Mouse (Mus musculus): ENCODE data around the gene 2310061I04Rik. TPM values are rescaled to one million over a fixed set of nuclear protein-coding genes. Genes with fewer than 3 reads are reported as not detected.

The 2310061I04Rik gene
- polyA plus RNA-seq, 1 experiment = 142 TPM

DNA sequence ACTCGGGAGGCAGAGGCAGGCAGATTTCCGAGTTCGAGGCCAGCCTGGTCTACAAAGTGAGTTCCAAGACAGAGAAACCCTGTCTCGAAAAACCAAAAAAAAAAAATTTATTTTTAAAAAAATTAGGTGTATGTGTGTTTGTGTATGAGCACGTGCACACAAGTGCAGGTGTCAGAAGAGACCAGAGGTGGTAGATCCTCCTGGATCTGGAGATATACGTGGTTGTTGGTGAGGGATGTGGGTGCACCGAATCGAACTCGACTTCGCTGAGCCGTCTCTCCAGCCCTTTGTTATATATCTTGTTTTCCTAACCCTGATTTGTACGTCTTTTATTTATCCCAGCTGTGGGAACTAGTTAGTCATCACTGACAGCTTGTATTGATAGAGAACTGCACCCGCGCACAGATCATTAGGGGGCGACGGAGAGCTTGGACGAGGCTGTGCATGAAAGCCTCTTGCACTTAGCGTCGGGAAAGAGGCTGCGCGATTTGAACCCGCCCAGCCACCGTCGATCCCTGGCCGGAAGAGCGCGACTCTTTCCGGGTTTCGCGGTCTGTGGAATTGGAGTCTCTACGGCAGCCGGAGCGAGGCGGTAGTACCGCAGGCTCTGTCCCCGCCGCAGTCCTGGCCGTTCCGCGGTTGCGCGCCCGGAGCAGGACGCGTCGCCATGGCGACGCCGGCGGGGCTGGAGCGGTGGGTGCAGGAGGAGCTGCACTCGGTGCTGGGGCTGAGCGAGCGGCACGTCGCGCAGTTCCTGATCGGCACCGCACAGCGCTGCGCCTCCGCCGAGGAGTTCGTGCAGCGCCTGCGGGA is 17.8 kb downstream of the 2310061I04Rik start, which contains the start of gene Dhx16:
TSS of gene Dhx16 (plus strand) at position 575 of the 813 bp plus-strand sequence.
- WGBS = 5% methylated on average over 66 of the region's 66 CpGs
- no peaks in the 10 kb centered on the region for H3K27me3 ChIP-seq (ENCODE audit: control insufficient read depth, insufficient read depth, low read length)
- H3K27ac ChIP-seq (ENCODE audit: insufficient read depth, low read depth, low read length) = peak within 1 kb of the TSS; percentile 32
- H3K36me3 ChIP-seq (ENCODE audit: control insufficient read depth, insufficient read depth, low read length) = peaks cover 27% of the 10 kb centered on the region
- TF ChIP-seq POLR2A (IDR thresholded peaks at IDR 0.05; ENCODE audit: low read depth, low read length) (peak; percentile 55), CTCF (IDR thresholded peaks at IDR 0.05; ENCODE audit: extremely low read depth, insufficient read length, insufficient replicate concordance, low read depth, low read length) (peak; percentile 85)
- peak within 1 kb of the TSS; percentile 81 for H3K4me3 ChIP-seq (ENCODE audit: low read depth, low read length)
- peaks cover 2% of the 10 kb centered on the region for H3K4me1 ChIP-seq (ENCODE audit: control insufficient read depth, insufficient read depth, insufficient read length, low read length)

DNA sequence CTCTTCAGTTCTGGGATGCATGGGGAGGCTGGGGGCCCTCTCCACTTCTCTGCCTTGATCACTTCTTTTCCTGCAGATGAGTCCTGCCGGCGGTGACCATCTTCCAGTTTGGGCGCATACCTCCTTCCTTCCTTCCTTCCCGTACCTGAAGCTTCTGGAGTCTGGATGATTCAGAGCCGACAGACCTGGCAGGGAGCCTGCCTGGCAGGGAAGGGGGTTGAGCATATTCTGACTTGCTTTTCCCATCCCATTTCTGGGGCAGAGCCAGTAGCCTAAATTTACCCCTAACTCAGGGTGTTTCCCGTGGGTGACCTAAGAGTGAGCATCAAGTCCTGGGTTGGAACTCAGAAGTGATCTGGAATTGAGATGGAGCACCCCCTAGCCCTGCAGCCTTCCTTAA is 22.5 kb downstream of the 2310061I04Rik start:
- TF ChIP-seq CTCF (IDR thresholded peaks at IDR 0.05; ENCODE audit: extremely low read depth, insufficient read length, insufficient replicate concordance, low read depth, low read length) = no peak
- no peak for TF ChIP-seq POLR2A (IDR thresholded peaks at IDR 0.05; ENCODE audit: low read depth, low read length)
- Histone ChIP-seq H3K27me3 (ENCODE audit: control insufficient read depth, insufficient read depth, low read length) (no peaks in the 10 kb centered on the region), H3K4me1 (ENCODE audit: control insufficient read depth, insufficient read depth, insufficient read length, low read length) (peaks cover 3% of the 10 kb centered on the region; the same call in 1 of the 2 replicates), H3K4me3 (ENCODE audit: low read depth, low read length) (no peak overlapping the region), H3K27ac (ENCODE audit: insufficient read depth, low read depth, low read length) (no peak overlapping the region), H3K36me3 (ENCODE audit: control insufficient read depth, insufficient read depth, low read length) (no peaks in the 10 kb centered on the region)
- 83% methylated on average over 6 of the region's 6 CpGs for WGBS

DNA sequence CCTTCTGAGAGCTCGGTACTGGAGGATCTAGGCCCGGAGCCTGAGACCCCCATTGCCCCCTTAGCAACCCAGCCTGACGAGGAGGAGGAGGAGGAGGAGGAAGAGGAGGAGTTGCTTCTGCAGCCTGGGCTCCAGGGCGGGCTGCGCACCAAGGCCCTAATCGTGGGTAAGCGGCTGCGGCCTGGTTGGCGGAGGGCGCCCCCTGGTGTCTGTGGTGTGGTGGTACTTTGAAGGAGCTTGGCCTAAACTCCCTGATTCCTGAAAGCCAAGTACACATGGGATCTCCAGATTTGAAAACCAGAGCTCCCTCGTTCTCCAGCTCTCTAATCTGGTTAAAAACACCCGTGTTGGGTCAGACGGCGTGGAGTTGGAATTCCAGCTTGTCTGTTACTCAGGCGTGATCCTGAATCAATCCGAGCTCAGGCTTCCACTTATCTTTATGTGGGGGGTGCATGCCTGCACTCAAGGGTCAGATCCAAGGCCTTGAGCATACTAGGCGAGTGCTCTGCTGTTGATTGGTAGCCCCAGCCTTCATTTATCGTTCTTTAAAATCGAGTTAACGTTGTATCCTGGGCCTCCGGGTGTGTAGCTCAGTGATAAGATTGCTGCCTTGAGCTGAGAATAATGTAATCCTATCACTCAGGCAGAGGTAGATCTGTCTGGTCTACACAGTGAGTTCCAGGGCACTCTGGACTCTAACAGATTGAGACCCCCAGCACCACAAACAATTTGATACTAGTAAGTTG is 23.3 kb downstream of the 2310061I04Rik start:
- no peaks in the 10 kb centered on the region for H3K27me3 ChIP-seq (ENCODE audit: control insufficient read depth, insufficient read depth, low read length)
- no peak for TF ChIP-seq POLR2A (IDR thresholded peaks at IDR 0.05; ENCODE audit: low read depth, low read length)
- peak; percentile 95 for TF ChIP-seq CTCF (IDR thresholded peaks at IDR 0.05; ENCODE audit: extremely low read depth, insufficient read length, insufficient replicate concordance, low read depth, low read length)
- H3K4me1 ChIP-seq (ENCODE audit: control insufficient read depth, insufficient read depth, insufficient read length, low read length) = peaks cover 5% of the 10 kb centered on the region; the same call in 1 of the 2 replicates
- no peak overlapping the region for H3K27ac ChIP-seq (ENCODE audit: insufficient read depth, low read depth, low read length)
- no peak overlapping the region for H3K4me3 ChIP-seq (ENCODE audit: low read depth, low read length)
- H3K36me3 ChIP-seq (ENCODE audit: control insufficient read depth, insufficient read depth, low read length) = no peaks in the 10 kb centered on the region
- 22% methylated on average over 21 of the region's 21 CpGs for WGBS

DNA sequence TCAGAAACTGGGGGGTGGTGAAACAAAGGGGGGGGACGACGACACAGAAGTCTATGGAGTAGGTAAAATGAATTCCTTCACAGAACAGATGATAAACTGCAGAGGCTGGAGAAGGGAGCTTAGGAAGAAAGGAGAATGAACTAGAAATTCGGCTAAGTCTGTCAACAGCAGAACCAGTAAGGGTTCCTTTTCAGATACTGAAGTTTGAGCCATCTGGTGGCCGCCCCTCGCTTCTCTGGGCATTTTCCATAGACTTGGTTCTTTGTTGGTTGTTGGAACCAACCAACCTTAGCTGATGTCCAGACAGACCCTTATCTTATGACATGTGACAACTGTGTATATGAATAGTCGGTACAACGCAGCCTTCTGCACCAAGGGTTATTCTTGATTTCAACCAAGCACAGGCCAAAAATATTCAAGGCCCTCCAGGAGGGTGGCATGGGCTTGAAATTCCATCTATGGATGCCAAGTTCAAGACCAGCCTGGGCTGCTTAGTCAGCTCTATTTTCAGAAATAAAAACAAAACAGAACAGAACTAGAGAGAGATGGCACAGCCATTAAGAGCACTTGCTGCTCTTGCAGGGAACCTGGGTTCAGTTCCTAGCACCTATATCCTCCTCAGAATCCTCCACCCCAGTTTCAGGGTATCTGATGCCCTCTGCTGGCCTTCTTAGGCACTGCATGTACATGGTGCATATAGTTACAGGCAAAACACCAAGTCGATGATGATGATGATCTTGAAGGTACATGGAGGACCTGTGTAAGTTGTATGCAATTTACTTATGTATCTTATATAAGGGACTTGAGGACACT is 26.1 kb downstream of the 2310061I04Rik start:
- peak; percentile 48; the same call in 1 of the 2 replicates for TF ChIP-seq CTCF (IDR thresholded peaks at IDR 0.05; ENCODE audit: extremely low read depth, insufficient read length, insufficient replicate concordance, low read depth, low read length)
- no peak for TF ChIP-seq POLR2A (IDR thresholded peaks at IDR 0.05; ENCODE audit: low read depth, low read length)
- Histone ChIP-seq H3K27me3 (ENCODE audit: control insufficient read depth, insufficient read depth, low read length) (no peaks in the 10 kb centered on the region), H3K4me3 (ENCODE audit: low read depth, low read length) (peak overlapping the region; percentile 50), H3K27ac (ENCODE audit: insufficient read depth, low read depth, low read length) (peak overlapping the region; percentile 96), H3K4me1 (ENCODE audit: control insufficient read depth, insufficient read depth, insufficient read length, low read length) (peaks cover 13% of the 10 kb centered on the region), H3K36me3 (ENCODE audit: control insufficient read depth, insufficient read depth, low read length) (no peaks in the 10 kb centered on the region)
- WGBS = 71% methylated on average over 8 of the region's 8 CpGs

DNA sequence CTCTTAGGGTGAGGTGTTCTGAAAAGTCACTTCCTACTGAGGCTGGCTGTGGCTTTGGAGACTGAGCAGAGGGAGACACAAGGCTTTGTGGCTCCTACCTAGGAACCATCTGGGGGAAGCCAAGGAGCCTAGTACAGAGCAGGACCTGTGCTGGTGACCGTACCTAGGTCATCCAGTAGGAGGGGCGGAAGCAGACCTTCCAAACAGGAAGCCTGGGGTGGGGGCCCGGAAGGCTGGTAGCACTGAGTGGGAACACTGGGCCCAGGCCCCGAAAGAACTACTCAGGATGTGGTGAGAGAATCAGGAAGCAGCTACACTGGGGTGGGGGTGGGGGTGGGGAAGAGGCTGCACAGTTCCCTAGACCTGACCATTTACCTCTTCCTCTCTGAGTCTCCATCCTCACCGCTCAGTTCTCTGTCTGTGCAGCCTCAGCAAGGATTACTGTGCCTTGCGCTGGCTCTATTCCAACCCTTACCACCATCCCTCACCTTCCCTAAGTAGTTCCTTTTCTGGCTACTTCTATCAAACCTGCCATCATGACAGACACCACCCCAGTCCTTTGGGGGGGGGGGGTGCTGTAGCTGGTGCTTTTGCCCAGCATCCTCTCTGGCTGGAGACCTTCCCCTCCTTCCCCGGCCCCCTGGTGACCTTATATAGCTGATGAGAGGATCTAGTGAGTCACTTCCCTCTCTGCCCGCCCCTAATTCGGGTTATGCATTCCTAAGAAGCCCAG is 26.9 kb downstream of the 2310061I04Rik start:
- peak overlapping the region; percentile 50 for H3K4me3 ChIP-seq (ENCODE audit: low read depth, low read length)
- H3K4me1 ChIP-seq (ENCODE audit: control insufficient read depth, insufficient read depth, insufficient read length, low read length) = peaks cover 16% of the 10 kb centered on the region
- H3K27ac ChIP-seq (ENCODE audit: insufficient read depth, low read depth, low read length) = peak overlapping the region; percentile 96
- TF ChIP-seq CTCF (IDR thresholded peaks at IDR 0.05; ENCODE audit: extremely low read depth, insufficient read length, insufficient replicate concordance, low read depth, low read length) (no peak), POLR2A (IDR thresholded peaks at IDR 0.05; ENCODE audit: low read depth, low read length) (no peak)
- no peaks in the 10 kb centered on the region for H3K27me3 ChIP-seq (ENCODE audit: control insufficient read depth, insufficient read depth, low read length)
- 59% methylated on average over 9 of the region's 9 CpGs for WGBS
- H3K36me3 ChIP-seq (ENCODE audit: control insufficient read depth, insufficient read depth, low read length) = no peaks in the 10 kb centered on the region

DNA sequence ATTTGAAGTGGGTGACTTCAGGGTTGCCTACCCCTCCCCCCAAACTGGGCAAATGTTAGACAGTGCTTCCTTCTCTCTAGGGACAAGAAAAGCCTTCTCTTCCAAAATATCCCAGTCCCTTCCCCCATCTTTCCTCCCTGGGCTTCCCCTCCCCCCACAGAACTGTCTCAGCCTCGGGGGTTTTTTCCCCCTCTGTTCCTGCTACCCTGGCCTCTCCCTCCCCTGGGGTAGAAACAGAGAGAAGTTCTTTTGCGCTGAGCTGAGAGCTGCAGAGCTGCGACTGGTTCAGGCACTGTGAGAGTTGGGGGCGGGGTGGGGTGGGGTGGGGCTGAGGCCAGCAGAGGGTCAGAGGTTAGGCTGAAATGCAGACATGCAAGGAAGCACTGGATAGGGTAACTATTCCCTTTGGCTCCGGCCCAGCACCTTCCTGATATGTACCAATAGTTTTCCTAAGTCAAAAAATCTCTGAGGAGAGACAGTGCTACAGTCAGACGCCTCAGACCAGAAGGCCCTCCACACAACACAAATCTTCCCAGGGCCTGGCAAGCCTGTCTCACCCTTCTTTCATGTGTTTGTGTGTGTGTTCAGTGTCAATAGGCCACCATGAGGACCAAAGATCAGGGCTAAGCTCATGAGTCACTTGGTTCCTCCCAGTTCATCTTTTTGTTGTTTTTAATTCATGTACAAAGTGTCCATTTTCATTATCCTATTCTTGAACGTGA is 27.7 kb downstream of the 2310061I04Rik start:
- Histone ChIP-seq H3K4me1 (ENCODE audit: control insufficient read depth, insufficient read depth, insufficient read length, low read length) (peaks cover 16% of the 10 kb centered on the region), H3K4me3 (ENCODE audit: low read depth, low read length) (peak overlapping the region; percentile 74), H3K36me3 (ENCODE audit: control insufficient read depth, insufficient read depth, low read length) (no peaks in the 10 kb centered on the region), H3K27ac (ENCODE audit: insufficient read depth, low read depth, low read length) (peak overlapping the region; percentile 94), H3K27me3 (ENCODE audit: control insufficient read depth, insufficient read depth, low read length) (no peaks in the 10 kb centered on the region)
- WGBS = 7% methylated on average over 7 of the region's 7 CpGs
- no peak; the same call in 1 of the 2 replicates for TF ChIP-seq POLR2A (IDR thresholded peaks at IDR 0.05; ENCODE audit: low read depth, low read length)
- no peak for TF ChIP-seq CTCF (IDR thresholded peaks at IDR 0.05; ENCODE audit: extremely low read depth, insufficient read length, insufficient replicate concordance, low read depth, low read length)

Data from small intestine, adult 2 months (tissue).